Mouse (Mus musculus) forebrain, embryonic 11.5 days (tissue): ENCODE data around the gene Prm1. TPM values are rescaled to one million over a fixed set of nuclear protein-coding genes. Genes with fewer than 3 reads are reported as not detected.

Source experiments
- ATAC-seq: fragments of 200-750 bp; cut with Nextera tagmentation; replicated peaks from 2 replicates; pipeline ENCODE4 v1.8.0; 2017; ENCODE audit warnings: moderate TSS enrichment; ENCODE audit not compliant: low FRiP score
- DNase-seq: peaks from one replicate; pipeline ENCODE4 v3.0.0-alpha.2; 2017; ENCODE audit warnings: low spot score
- H3K27ac ChIP-seq: fragments of 300-500 bp; sonication (generic); 2 replicates; pipeline ENCODE4 v1.5.1; 2014; ENCODE audit warnings: low read depth, low read length
- H3K27me3 ChIP-seq: fragments of 300-500 bp; sonication (generic); 2 replicates; pipeline ENCODE4 v1.6.1; 2014; ENCODE audit warnings: mild to moderate bottlenecking, low read length, mixed read lengths; ENCODE audit not compliant: control insufficient read depth, insufficient read depth
- H3K36me3 ChIP-seq: fragments of 300-500 bp; sonication (generic); 2 replicates; pipeline ENCODE4 v1.6.1; 2014; ENCODE audit warnings: mild to moderate bottlenecking, low read length, moderate library complexity, mixed read lengths; ENCODE audit not compliant: control insufficient read depth, insufficient read depth
- H3K4me1 ChIP-seq: fragments of 300-500 bp; sonication (generic); replicated peaks from 2 replicates; pipeline ENCODE4 v1.6.1; 2014; ENCODE audit warnings: low read length, mixed read lengths; ENCODE audit not compliant: control insufficient read depth, insufficient read depth
- H3K4me2 ChIP-seq: fragments of 300-500 bp; sonication (generic); 2 replicates; pipeline ENCODE4 v1.6.1; 2014; ENCODE audit warnings: low read depth, mild to moderate bottlenecking, low read length, moderate library complexity, mixed read lengths; ENCODE audit not compliant: severe bottlenecking
- H3K4me3 ChIP-seq: fragments of 300-500 bp; sonication (generic); 2 replicates; pipeline ENCODE4 v1.5.1; 2014; ENCODE audit warnings: low read depth, low read length
- H3K9ac ChIP-seq: fragments of 300-500 bp; sonication (generic); 2 replicates; pipeline ENCODE4 v1.6.1; 2014; ENCODE audit warnings: low read length
- H3K9me3 ChIP-seq: fragments of 300-500 bp; sonication (generic); 2 replicates; pipeline ENCODE4 v1.6.1; 2016; ENCODE audit warnings: low read length, mixed read lengths; ENCODE audit not compliant: control insufficient read depth
- WGBS: fragments of 180-500 bp; shearing (Covaris S2); extraction: QIAGEN DNeasy Blood & Tissue Kit; methylation state at CpG from one replicate; pipeline ENCODE4 v1.1.7; 2014; 5-methylcytosine and 5-hydroxymethylcytosine counted together
- polyA plus RNA-seq: library from polyadenylated mRNA; unstranded; fragments of >200 nt; fragmentation: Nextera tagmentation; extraction: Ambion mirVana; gene quantifications from 2 replicates; pipeline ENCODE4 v1.2.1, GENCODE M21; 2014

Gene Prm1
- polyA plus RNA-seq, 1 experiment from 2014 or later, result not detected

DNA sequence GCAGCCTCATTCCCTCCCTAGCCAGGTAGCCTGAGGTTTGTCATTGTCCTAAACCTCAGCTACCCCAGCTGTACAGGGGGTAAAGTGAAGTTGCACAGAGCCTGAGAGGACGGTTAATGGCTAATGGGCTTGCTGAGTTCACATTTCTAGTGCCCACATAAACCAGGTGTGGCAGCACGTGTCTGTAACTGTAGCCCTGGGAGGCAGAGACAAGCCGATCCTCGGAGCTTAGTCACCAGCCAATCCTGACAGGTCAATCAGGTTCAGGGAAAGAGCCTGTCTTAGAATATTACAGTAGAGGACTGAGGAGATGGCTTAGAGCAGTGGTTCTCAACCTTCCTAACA lies 22.8 kb upstream of the Prm1 start:
- no peaks in the 10 kb centered on the region for H3K36me3 ChIP-seq
- H3K9ac ChIP-seq, result no peak overlapping the region
- WGBS, result 76% methylated on average over 4 of the region's 4 CpGs
- H3K9me3 ChIP-seq, result no peaks in the 10 kb centered on the region
- no peak overlapping the region for H3K27ac ChIP-seq
- H3K4me2 ChIP-seq, result no peak overlapping the region
- DNase-seq (no peak), ATAC-seq (no peak)
- H3K4me1 ChIP-seq, result no peaks in the 10 kb centered on the region
- H3K4me3 ChIP-seq, result no peak overlapping the region
- no peaks in the 10 kb centered on the region for H3K27me3 ChIP-seq

DNA sequence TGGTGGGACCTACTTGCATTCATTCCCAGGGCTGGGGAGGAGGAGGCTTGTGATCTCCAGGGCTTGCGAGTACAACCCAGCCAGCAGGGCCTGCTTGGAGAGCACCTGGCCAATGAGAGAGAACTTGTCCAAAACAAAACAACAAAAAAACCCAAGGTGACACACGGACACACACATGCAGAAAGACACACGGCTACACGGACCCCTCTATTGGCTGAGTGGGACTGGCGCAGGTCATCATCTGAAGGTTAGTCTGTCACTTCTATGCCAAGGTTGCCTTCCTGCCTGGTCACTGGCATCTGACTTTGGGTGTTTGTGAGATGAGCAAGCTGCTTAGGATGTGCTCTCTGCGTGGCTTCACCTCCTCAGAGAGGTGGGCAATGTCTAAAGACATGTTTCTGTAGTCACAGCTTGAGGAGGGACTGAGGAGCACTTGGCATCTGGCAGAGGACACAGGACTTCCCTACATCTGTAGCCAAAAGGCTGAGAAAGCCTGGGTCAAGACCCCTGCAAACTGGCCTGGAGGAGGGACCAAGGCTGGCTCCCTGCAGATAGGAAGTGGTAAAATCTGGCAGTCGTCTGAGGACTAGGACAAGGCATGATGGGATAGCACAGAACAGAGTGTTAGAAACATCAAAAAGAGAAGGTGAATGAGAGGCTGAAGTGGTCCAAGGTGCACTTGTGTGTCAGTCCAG lies 22.3 kb upstream of the Prm1 start:
- DNase-seq, result no peak
- H3K9me3 ChIP-seq, result no peaks in the 10 kb centered on the region
- 84% methylated on average over 7 of the region's 7 CpGs for WGBS

DNA sequence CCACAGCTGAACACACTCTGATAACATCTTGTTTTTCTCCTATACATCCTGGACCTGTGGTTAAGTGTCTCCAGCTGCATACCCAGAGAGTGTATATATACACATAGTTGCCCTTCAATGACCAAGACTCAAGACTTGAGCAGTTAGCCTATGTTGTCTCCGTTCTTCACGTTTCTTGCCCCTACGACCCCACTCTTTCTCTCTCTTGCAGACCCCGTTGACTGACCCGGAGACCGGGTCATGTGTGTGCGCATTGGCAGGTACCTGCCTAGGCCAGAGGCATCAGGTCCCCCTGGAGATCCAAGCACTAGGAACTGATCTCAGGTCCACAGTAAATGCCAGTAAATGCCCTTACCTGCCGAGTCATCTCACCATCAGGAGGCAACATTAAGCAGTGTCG lies 21.6 kb upstream of the Prm1 start:
- 91% methylated on average over 9 of the region's 9 CpGs for WGBS

More for the DNA sequence above, 22.3 kb upstream of the Prm1 start:
- no peaks in the 10 kb centered on the region for H3K27me3 ChIP-seq
- H3K4me3 ChIP-seq, result no peak overlapping the region
- no peak overlapping the region for H3K4me2 ChIP-seq
- H3K36me3 ChIP-seq, result no peaks in the 10 kb centered on the region
- H3K4me1 ChIP-seq, result no peaks in the 10 kb centered on the region
- no peak overlapping the region for H3K27ac ChIP-seq
- no peak overlapping the region for H3K9ac ChIP-seq
- ATAC-seq, result no peak

DNA sequence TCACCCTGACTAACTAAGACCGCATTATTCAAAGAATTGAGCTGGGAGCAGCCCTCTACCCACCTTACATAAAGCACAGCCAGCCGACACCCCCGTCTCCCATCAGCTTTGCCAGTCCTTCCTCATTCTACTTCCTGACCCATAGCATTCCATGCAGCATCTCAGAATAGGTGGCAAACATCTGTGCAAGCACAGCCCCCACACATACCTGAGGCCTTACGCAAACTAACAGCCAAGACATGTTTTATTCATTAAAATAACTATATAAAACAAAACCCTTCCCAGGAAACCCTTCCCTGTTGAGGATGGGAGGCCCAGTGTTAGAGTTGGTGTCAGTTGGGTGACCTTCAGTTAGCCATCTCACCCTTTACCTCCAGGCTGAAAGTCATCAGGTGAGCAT lies 20.2 kb upstream of the Prm1 start:
- 87% methylated on average over 4 of the region's 4 CpGs for WGBS
- no peaks in the 10 kb centered on the region for H3K36me3 ChIP-seq
- H3K9me3 ChIP-seq, result no peaks in the 10 kb centered on the region
- H3K27ac ChIP-seq, result no peak overlapping the region
- no peaks in the 10 kb centered on the region for H3K27me3 ChIP-seq
- H3K4me1 ChIP-seq, result no peaks in the 10 kb centered on the region
- no peak for DNase-seq
- H3K4me3 ChIP-seq, result no peak overlapping the region
- H3K4me2 ChIP-seq, result no peak overlapping the region
- ATAC-seq, result no peak
- no peak overlapping the region for H3K9ac ChIP-seq

More for the DNA sequence above, 21.6 kb upstream of the Prm1 start:
- H3K36me3 ChIP-seq, result no peaks in the 10 kb centered on the region
- ATAC-seq (no peak), DNase-seq (no peak)
- H3K27me3 ChIP-seq, result no peaks in the 10 kb centered on the region
- no peak overlapping the region for H3K27ac ChIP-seq
- H3K4me1 ChIP-seq, result no peaks in the 10 kb centered on the region
- no peaks in the 10 kb centered on the region for H3K9me3 ChIP-seq
- H3K4me3 ChIP-seq, result no peak overlapping the region
- no peak overlapping the region for H3K4me2 ChIP-seq
- H3K9ac ChIP-seq, result no peak overlapping the region

DNA sequence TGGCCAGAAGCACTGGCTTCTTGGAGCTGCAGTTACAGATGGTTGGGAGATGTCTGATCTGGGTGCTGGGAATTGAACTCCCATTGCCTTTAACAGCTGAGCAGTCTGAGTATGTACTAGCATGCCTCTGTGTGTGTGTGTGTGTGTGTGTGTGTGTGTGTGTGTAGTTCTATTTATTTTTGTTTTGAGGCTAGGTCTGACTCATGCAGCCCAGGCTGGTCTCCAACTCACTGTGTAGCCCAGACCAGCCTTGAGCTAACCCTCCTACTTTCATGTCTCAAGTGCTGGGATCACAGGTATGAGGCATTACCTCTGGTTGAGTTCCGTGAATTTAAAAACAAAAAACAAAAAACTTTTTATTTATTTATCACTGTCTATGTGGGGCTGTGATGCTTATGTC lies 18.9 kb upstream of the Prm1 start:
- DNase-seq (no peak), ATAC-seq (no peak)
- no peak overlapping the region for H3K27ac ChIP-seq
- 84% methylated on average over 1 of the region's 1 CpGs for WGBS
- H3K4me1 ChIP-seq, result no peaks in the 10 kb centered on the region
- H3K4me2 ChIP-seq, result no peak overlapping the region
- H3K9ac ChIP-seq, result no peak overlapping the region
- H3K36me3 ChIP-seq, result no peaks in the 10 kb centered on the region
- H3K27me3 ChIP-seq, result no peaks in the 10 kb centered on the region
- no peaks in the 10 kb centered on the region for H3K9me3 ChIP-seq
- no peak overlapping the region for H3K4me3 ChIP-seq

GRCm38 (mm10) chr16:10821387-10821786 lies 15.7 kb upstream of the Prm1 start:
- Histone ChIP-seq H3K4me2 (no peak overlapping the region), H3K9me3 (no peaks in the 10 kb centered on the region), H3K27me3 (no peaks in the 10 kb centered on the region), H3K4me3 (no peak overlapping the region), H3K36me3 (no peaks in the 10 kb centered on the region), H3K27ac (no peak overlapping the region), H3K4me1 (no peaks in the 10 kb centered on the region), H3K9ac (no peak overlapping the region)
- WGBS, result 70% methylated on average over 4 of the region's 4 CpGs
- ATAC-seq, result no peak
- no peak for DNase-seq

GRCm38 (mm10) chr16:10819966-10820365 lies 14.3 kb upstream of the Prm1 start:
- Histone ChIP-seq H3K9ac (no peak overlapping the region), H3K4me3 (no peak overlapping the region), H3K9me3 (no peaks in the 10 kb centered on the region), H3K4me2 (no peak overlapping the region), H3K27ac (no peak overlapping the region), H3K4me1 (no peaks in the 10 kb centered on the region), H3K27me3 (no peaks in the 10 kb centered on the region), H3K36me3 (no peaks in the 10 kb centered on the region)
- DNase-seq (no peak), ATAC-seq (no peak)
- 74% methylated on average over 3 of the region's 3 CpGs for WGBS

DNA sequence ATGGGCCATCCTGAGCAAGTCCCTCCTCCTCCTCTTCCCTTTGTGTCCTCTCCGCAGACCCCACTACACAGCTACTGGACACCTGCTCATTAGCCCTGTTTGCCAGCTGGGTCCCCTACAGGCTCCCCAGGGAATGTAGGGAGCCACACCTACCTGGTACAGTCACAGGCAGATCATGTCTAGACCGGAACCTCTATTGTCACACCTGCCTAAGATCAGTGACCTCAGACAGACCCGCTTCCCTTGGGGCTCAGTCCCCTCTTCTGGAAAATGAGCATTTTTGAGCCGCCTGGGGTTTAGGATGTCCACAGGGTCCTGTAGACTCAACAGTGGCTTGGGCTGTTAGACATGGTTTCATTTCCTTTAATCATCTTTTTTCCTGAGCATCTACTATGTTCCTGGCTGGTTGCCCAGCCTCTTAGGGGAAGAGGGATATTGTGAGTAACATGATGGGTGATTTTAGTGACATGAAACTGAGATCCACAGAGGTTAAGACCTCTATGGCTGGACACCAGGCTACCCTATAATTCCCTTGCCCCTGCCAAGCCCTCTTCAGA lies 13.0 kb upstream of the Prm1 start:
- Histone ChIP-seq H3K9ac (no peak overlapping the region), H3K4me2 (no peak overlapping the region), H3K9me3 (no peaks in the 10 kb centered on the region), H3K4me1 (no peaks in the 10 kb centered on the region), H3K36me3 (no peaks in the 10 kb centered on the region), H3K27me3 (no peaks in the 10 kb centered on the region), H3K27ac (no peak overlapping the region), H3K4me3 (no peak overlapping the region)
- no peak for DNase-seq
- no peak for ATAC-seq
- 80% methylated on average over 4 of the region's 4 CpGs for WGBS

GRCm38 (mm10) chr16:10814864-10815263 lies 9.2 kb upstream of the Prm1 start:
- WGBS, result 93% methylated on average over 4 of the region's 4 CpGs

More at GRCm38 (mm10) chr16:10814864-10815263, 9.2 kb upstream of the Prm1 start:
- no peaks in the 10 kb centered on the region for H3K9me3 ChIP-seq
- DNase-seq (no peak), ATAC-seq (no peak)
- H3K4me2 ChIP-seq, result no peak overlapping the region
- H3K4me1 ChIP-seq, result no peaks in the 10 kb centered on the region
- no peaks in the 10 kb centered on the region for H3K36me3 ChIP-seq
- no peaks in the 10 kb centered on the region for H3K27me3 ChIP-seq
- no peak overlapping the region for H3K9ac ChIP-seq
- H3K4me3 ChIP-seq, result no peak overlapping the region
- H3K27ac ChIP-seq, result no peak overlapping the region
